Mouse (Mus musculus): ENCODE measurements at regions not wholly inside any gene's neighbourhood (a gene's known extent, or its start where the extent isn't known, plus 50 kb on each side); places are given as distances from the start of the nearest gene placed in this dataset.

GRCm38 (mm10) chr6:94961821-94962220, 155.2 kb upstream of the Kbtbd8 start:
- ATAC-seq (replicated peaks; ENCODE audit: low FRiP score, poor library complexity, severe bottlenecking), result no peak

DNA sequence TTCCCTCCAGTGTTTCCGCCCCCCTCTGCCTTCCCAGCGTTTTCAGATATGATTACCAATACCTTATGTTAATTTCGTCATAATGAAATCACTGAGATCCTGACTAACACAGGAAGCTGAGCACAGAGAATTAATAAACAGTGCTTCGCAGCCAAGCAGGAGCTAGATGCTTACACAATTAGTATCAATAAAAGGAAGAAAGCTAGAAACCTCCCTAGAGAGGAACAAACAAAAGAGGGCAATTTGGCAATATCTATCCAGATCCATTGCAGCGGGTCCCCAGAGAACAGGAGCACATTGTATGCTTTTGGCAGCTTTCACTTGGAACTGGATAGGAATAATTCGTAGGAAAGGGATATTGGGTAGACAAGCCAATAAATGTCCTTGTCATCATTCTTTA, 159.1 kb upstream of the Kbtbd8 start:
- ATAC-seq (replicated peaks; ENCODE audit: low FRiP score, poor library complexity, severe bottlenecking), result no peak

GRCm38 (mm10) chr6:94957172-94957668, 159.8 kb upstream of the Kbtbd8 start:
- no peak for ATAC-seq (replicated peaks; ENCODE audit: low FRiP score, poor library complexity, severe bottlenecking)

DNA sequence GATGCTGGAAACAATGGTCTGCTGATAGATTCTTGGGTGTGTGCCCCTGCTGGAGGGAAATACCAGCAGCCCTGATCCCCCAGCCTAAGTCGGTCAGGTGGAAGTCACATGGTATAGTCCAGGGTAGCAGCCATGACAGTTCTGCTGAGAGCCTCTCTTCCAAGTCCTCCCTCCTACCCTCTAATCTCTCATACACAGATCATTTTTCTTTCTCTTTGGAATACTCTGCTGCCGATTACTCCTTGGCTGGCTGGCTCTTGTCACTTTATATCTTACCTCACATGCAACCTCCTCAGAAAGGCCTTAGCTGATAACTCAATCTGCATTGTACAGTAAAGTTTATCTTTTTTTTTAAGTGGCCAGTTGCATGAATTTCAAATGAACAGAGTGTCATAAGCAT, 162.5 kb upstream of the Kbtbd8 start:
- peak; percentile 70 for ATAC-seq (replicated peaks; ENCODE audit: low FRiP score, poor library complexity, severe bottlenecking)

GRCm38 (mm10) chr6:94953658-94954057, 163.4 kb upstream of the Kbtbd8 start:
- ATAC-seq (replicated peaks; ENCODE audit: low FRiP score, poor library complexity, severe bottlenecking), result no peak

DNA sequence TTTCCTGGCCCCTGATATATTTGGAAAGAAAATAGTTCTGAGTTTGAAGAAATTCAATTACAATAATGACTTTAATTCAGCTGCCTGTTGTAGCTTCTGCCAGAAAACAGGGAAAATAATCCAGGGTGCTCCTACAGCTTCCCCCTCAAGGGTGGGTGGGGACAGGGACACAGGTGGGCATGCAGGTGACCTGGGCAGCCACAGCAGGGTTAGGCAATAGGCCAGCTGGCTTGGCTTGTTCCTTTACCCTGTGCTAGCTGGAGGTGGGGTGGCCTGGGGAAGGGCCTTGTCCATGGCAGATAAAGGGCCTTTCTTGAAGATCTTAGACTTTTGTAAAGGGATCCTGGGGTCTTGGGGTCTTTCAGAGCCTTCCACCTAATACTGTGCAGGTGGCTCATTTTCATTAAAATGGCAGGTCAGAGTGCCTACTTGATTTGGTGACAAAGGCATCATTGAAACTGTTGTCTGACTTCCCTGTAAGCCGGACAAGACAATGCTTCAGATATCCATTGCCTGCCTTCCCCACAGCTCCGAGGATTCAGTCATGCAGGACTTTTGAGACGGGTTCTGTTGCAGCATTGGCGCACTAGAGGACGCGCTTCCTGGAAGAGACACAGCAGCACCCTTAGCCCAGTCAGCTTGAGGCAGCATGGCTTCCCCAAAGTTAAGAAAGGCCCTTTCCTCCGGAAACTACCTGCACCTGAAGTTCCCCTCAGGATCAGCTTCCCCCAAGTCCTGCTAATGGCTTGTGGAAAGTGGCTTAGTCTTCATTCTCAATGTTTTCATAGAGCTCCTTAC, 164.9 kb upstream of the Kbtbd8 start:
- ATAC-seq (replicated peaks; ENCODE audit: low FRiP score, poor library complexity, severe bottlenecking), result no peak

- ATAC-seq (replicated peaks; ENCODE audit: low FRiP score, poor library complexity, severe bottlenecking), result no peak
These were observed 166.1 kb upstream of the Kbtbd8 start for GRCm38 (mm10) chr6:94950944-94951343.

DNA sequence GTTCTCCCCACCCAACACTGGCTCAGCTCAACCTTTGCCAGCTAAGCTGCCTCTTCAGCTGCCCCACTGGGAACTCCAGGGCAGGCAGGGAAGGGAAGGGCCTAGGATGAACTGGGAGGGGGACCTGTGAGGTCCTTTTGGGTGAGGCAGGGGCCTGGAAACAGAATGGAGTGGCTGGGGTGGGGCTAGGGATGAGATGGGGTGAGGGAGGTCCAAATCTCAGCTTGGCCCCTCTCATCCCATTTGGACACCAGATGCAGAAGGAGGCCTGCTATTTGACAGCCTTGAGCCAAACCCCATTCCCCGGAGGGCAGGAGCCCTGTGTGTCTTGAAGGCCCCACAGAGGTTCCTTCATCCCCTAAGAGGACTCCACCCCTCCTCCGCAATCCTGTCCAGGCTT, 166.7 kb upstream of the Kbtbd8 start:
- no peak for ATAC-seq (replicated peaks; ENCODE audit: low FRiP score, poor library complexity, severe bottlenecking)

DNA sequence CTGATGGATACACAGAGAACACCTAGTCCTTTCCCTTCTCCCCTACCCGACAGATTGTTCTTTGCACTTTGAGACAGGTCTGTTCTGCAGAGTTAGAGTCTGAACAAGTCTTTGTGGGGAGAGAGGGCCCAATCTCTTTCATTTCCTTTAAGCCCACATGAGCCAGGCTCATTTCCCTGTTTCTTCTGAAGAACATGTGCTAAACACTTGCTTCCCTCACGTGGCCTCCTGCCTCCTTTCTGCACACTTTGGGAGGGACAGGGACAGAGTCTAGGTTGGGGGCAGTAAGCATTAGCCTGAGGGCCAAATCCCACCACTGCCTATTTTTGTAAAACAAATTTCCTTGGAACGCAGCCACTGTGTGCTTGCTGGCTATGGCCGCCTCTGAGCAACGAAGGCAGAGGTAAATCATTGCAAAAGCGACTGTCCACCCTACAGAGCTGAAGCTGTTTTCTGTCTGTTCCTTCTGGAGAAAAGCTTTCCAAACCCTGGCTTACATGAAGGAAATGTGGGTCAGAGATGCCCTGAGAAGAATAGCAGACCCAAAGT, 170.6 kb upstream of the Kbtbd8 start:
- ATAC-seq (replicated peaks; ENCODE audit: low FRiP score, poor library complexity, severe bottlenecking), result no peak

GRCm38 (mm10) chr6:94945715-94946114, 171.3 kb upstream of the Kbtbd8 start:
- no peak for ATAC-seq (replicated peaks; ENCODE audit: low FRiP score, poor library complexity, severe bottlenecking)

GRCm38 (mm10) chr6:94944196-94944595, 172.8 kb upstream of the Kbtbd8 start:
- ATAC-seq (replicated peaks; ENCODE audit: low FRiP score, poor library complexity, severe bottlenecking), result no peak

DNA sequence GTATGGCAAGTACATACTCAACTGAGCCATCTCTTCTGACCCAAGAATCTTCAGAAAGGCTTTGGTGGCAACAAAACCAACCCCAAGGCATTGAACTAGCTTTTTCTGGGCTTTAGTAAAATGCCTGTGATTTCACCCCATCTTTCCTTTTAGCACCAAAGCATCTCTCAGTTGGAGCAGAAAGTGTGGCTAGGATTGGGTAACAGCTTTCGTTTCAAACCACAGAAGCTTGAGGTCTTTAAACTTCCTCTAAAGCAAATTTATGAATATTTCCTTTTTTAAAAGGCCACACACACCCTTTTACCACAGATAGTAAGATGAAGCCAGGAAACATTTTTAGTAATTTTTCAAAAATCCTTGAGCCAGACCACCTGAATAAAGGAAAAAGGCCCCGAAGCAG, 178.1 kb upstream of the Kbtbd8 start:
- ATAC-seq (replicated peaks; ENCODE audit: low FRiP score, poor library complexity, severe bottlenecking), result no peak

DNA sequence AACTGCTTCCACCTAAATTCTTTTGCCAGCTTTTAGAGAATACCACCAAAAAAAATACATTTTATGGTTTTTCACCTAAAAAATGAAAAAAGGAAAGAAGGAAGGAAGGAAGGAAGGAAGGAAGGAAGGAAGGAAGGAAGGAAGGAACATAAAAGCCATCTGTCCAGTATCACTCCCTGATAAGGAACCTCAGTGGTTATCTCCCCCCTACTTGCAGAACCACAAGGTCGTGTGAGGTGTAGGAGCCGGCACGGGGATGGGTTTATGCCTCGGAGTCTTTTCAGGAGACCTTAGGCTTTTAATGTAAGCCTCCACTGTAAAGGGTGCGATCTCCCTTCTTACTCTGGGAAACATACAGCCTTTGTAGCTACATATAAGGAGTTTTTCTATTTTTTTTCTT, 180.8 kb upstream of the Kbtbd8 start:
- no peak for ATAC-seq (replicated peaks; ENCODE audit: low FRiP score, poor library complexity, severe bottlenecking)

DNA sequence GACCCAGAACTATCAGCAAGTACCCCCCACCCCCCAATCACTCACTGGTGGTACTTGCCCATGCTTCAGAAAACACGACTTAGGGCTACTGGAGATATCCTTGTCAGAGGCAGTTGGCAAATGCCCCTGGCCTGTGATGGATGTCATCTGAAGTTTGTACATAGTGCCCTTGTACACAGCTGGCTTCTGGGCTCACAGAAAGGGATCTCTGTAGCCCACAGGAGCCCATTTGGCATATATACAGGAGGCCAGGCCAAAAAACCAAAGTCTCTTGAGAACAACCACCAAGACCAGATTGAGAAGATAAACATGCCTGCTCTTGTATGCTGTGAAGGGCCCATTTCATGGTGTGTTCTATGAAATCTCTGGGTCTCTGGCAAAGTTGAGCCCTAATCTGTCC, 181.3 kb upstream of the Kbtbd8 start:
- no peak for ATAC-seq (replicated peaks; ENCODE audit: low FRiP score, poor library complexity, severe bottlenecking)

GRCm38 (mm10) chr6:94927811-94928210, 189.2 kb upstream of the Kbtbd8 start:
- no peak for ATAC-seq (replicated peaks; ENCODE audit: low FRiP score, poor library complexity, severe bottlenecking)

DNA sequence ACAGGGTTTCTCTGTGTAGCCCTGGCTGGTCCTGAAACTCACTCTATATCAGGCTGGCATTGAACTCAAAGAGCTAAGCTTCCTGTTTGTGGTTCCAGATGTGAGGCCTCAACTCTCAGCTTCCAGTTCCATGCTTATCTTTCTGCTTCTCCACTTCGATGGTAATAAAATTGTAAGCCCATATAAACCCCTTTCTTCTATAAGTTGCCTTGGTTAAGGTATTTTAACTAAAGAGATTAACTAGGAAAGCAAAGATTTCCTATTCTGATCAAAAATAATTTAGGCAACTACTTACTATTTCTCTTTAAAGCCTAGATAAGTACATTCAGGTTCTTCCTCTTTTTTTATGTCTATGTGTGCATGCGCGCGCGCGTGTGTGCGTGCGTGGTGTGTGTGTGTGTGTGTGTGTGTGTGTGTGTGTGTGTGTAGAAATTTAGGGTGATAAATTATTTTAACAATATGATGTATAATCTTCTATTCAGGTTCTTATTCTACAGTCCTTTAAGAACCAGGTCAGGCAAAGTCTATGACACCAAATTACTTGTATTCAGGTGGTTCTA, 190.3 kb upstream of the Kbtbd8 start:
- no peak for ATAC-seq (replicated peaks; ENCODE audit: low FRiP score, poor library complexity, severe bottlenecking)

DNA sequence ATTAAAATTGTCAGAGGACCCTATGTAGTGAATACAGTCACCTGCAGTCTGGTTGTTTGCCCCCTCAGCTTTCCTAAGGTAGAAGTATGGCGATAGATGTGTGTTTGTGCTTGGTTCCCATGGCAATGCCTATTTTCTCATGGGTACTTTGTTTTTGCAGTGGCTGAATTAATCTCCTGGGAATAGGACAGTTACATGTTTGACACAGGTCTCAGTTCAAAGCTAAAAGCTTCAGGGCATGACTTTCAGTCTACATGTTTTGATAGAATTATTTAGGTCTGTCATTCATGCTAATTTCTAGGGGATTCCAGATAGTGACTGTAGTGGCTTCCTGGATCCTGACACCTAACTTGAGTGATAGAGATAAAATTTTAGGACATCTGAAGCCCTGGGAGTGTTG, 191.6 kb upstream of the Kbtbd8 start:
- ATAC-seq (replicated peaks; ENCODE audit: low FRiP score, poor library complexity, severe bottlenecking), result no peak

GRCm38 (mm10) chr6:94924338-94925039, 192.6 kb upstream of the Kbtbd8 start:
- ATAC-seq (replicated peaks; ENCODE audit: low FRiP score, poor library complexity, severe bottlenecking), result no peak

- ATAC-seq (replicated peaks; ENCODE audit: low FRiP score, poor library complexity, severe bottlenecking), result no peak
These were observed 195.3 kb upstream of the Kbtbd8 start for GRCm38 (mm10) chr6:94921741-94922140.

DNA sequence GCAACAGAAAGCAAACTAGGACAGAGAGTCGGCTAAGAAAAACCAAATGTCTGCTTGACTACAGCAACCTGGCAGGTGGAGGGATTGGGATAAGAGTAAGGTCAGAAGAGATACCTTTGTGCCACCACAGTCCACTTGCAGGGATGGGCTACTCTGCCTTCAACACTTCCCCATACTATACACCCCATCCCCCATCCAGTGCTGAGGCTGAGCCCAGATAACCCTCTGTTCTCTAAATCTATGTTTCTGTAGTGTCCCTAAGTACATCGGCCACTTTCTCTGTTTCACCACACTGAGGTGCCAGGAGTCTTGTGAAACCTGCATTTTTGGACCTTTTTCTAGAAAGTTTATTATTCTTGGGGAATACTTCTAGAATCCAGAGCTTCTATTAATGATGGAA, 196.3 kb upstream of the Kbtbd8 start:
- ATAC-seq (replicated peaks; ENCODE audit: low FRiP score, poor library complexity, severe bottlenecking), result no peak
